Mouse (Mus musculus) spleen, adult 2 months (tissue): Measurements from ENCODE around the gene Agpat4. TPM values are rescaled to one million over a fixed set of nuclear protein-coding genes. Genes with fewer than 3 reads are reported as not detected.
"Not testable (repeated sequence)": the region's sequence is repeated elsewhere in the genome, so short reads cannot be mapped to it uniquely, and the experiment has no call there.

Experiments
- DNase-seq, 2 experiments: peaks; one replicate each; pipeline versions ENCODE4 v3.0.0 to v3.0.0-alpha.2; 2012 to 2021; ENCODE audit warnings: low spot score in 2 of 2, low read depth in 1 of 2
- H3K27ac ChIP-seq: fragments of 200-500 bp; 2 replicates; pipeline ENCODE4 v1.5.1; 2012; ENCODE audit warnings: low read length, inconsistent platforms; ENCODE audit not compliant: insufficient read depth
- H3K27me3 ChIP-seq: fragments of 200-500 bp; 2 replicates; pipeline ENCODE4 v1.6.1; 2012; ENCODE audit warnings: mild to moderate bottlenecking, moderate library complexity, low read length, inconsistent platforms; ENCODE audit not compliant: control insufficient read depth, insufficient read depth
- H3K36me3 ChIP-seq: fragments of 200-500 bp; 2 replicates; pipeline ENCODE4 v1.6.1; 2012; ENCODE audit warnings: mild to moderate bottlenecking, low read length, inconsistent platforms; ENCODE audit not compliant: control insufficient read depth, insufficient read depth
- H3K4me1 ChIP-seq: fragments of 200-500 bp; 2 replicates; pipeline ENCODE4 v1.6.1; 2011; ENCODE audit warnings: inconsistent platforms; ENCODE audit not compliant: control insufficient read depth, insufficient read depth, insufficient read length
- H3K4me3 ChIP-seq: fragments of 200-500 bp; 2 replicates; pipeline ENCODE4 v1.5.1; 2011; ENCODE audit warnings: mild to moderate bottlenecking, inconsistent platforms; ENCODE audit not compliant: insufficient read depth, insufficient read length; ENCODE audit errors: extremely low read depth
- CTCF ChIP-seq: fragments of 200-500 bp; IDR thresholded peaks from 2 replicates; pipeline ENCODE4 v1.5.1; 2011; ENCODE audit warnings: mild to moderate bottlenecking, inconsistent platforms; ENCODE audit not compliant: insufficient read depth, insufficient read length, insufficient replicate concordance; ENCODE audit errors: extremely low read depth
- POLR2A ChIP-seq: fragments of 200-500 bp; IDR thresholded peaks from 2 replicates; pipeline ENCODE4 v1.6.1; 2011; ENCODE audit warnings: low read depth, low read length, inconsistent platforms
- WGBS: fragments of 180-500 bp; shearing (Covaris S2); methylation state at CpG from one replicate; pipeline ENCODE4 v1.1.7; 2018; 5-methylcytosine and 5-hydroxymethylcytosine counted together
- polyA plus RNA-seq: library from polyadenylated mRNA; depleted of rRNA; stranded (reverse); fragments of >200 nt; gene quantifications from 2 replicates; pipeline ENCODE4 v1.2.3, GENCODE M21; 2012

The Agpat4 gene
- polyA plus RNA-seq, 1 experiment: 14.4 TPM

GRCm38 (mm10) chr17:12113626-12114025, 4.9 kb upstream of the Agpat4 start:
- no peak for DNase-seq
- Histone ChIP-seq H3K36me3 (no peaks in the 10 kb centered on the region), H3K27ac (no peak overlapping the region), H3K27me3 (no peaks in the 10 kb centered on the region), H3K4me1 (no peaks in the 10 kb centered on the region), H3K4me3 (no peak overlapping the region)
- 94% methylated on average over 6 of the region's 6 CpGs for WGBS
- TF ChIP-seq CTCF (no peak), POLR2A (no peak)

- TF ChIP-seq CTCF (no peak), POLR2A (no peak)
- Histone ChIP-seq H3K27me3 (no peaks in the 10 kb centered on the region), H3K27ac (no peak overlapping the region), H3K4me1 (no peaks in the 10 kb centered on the region; the same call in 1 of the 2 replicates), H3K36me3 (no peaks in the 10 kb centered on the region), H3K4me3 (no peak overlapping the region)
- DNase-seq: no peak
- 91% methylated on average over 2 of the region's 2 CpGs for WGBS
Observed at GRCm38 (mm10) chr17:12115086-12115485, 3.4 kb upstream of the Agpat4 start.

GRCm38 (mm10) chr17:12118131-12118530, 373 bp upstream of the Agpat4 start:
- DNase-seq: no peak
- Histone ChIP-seq H3K36me3 (no peaks in the 10 kb centered on the region), H3K27ac (peak overlapping the region; percentile 36; the same call in 1 of the 2 replicates), H3K4me3 (peak overlapping the region; percentile 70; the same call in 1 of the 2 replicates), H3K4me1 (no peaks in the 10 kb centered on the region; the same call in 1 of the 2 replicates), H3K27me3 (no peaks in the 10 kb centered on the region)
- no peak for TF ChIP-seq CTCF
- no peak for TF ChIP-seq POLR2A
- WGBS: 4% methylated on average over 9 of the region's 9 CpGs

GRCm38 (mm10) chr17:12118926-12119641, 580 bp downstream of the Agpat4 start:
- Histone ChIP-seq H3K4me1 (no peaks in the 10 kb centered on the region; the same call in 1 of the 2 replicates), H3K4me3 (peak overlapping the region; percentile 70), H3K27me3 (no peaks in the 10 kb centered on the region), H3K36me3 (no peaks in the 10 kb centered on the region), H3K27ac (peak overlapping the region; percentile 67)
- peak; percentile 73 to 89 for DNase-seq
- 2% methylated on average over 30 of the region's 30 CpGs for WGBS
- no peak for TF ChIP-seq CTCF
- TF ChIP-seq POLR2A: peak; percentile 54; the same call in 1 of the 2 replicates

GRCm38 (mm10) chr17:12119675-12120074, 1.2 kb downstream of the Agpat4 start:
- Histone ChIP-seq H3K4me3 (peak overlapping the region; percentile 70), H3K36me3 (no peaks in the 10 kb centered on the region), H3K4me1 (no peaks in the 10 kb centered on the region; the same call in 1 of the 2 replicates), H3K27ac (no peak overlapping the region; the same call in 1 of the 2 replicates), H3K27me3 (no peaks in the 10 kb centered on the region)
- DNase-seq: peak in 1 of 2 experiments; percentile 41
- WGBS: 3% methylated on average over 12 of the region's 12 CpGs
- TF ChIP-seq CTCF (no peak), POLR2A (no peak)

- no peaks in the 10 kb centered on the region for H3K36me3 ChIP-seq
- H3K4me3 ChIP-seq: no peak overlapping the region; the same call in 1 of the 2 replicates
- no peaks in the 10 kb centered on the region; the same call in 1 of the 2 replicates for H3K4me1 ChIP-seq
- DNase-seq: no peak
- H3K27ac ChIP-seq: no peak overlapping the region
- no peaks in the 10 kb centered on the region for H3K27me3 ChIP-seq
- TF ChIP-seq POLR2A: no peak
- TF ChIP-seq CTCF: no peak
- WGBS: 62% methylated on average over 5 of the region's 5 CpGs
Observed at GRCm38 (mm10) chr17:12120268-12120667, 1.8 kb downstream of the Agpat4 start.

- no peaks in the 10 kb centered on the region for H3K36me3 ChIP-seq
- no peak overlapping the region for H3K27ac ChIP-seq
- no peak for DNase-seq
- H3K4me3 ChIP-seq: no peak overlapping the region
- H3K4me1 ChIP-seq: no peaks in the 10 kb centered on the region; the same call in 1 of the 2 replicates
- WGBS: 91% methylated on average over 7 of the region's 7 CpGs
- TF ChIP-seq CTCF (no peak), POLR2A (no peak)
- H3K27me3 ChIP-seq: no peaks in the 10 kb centered on the region
Observed at GRCm38 (mm10) chr17:12121226-12121794, 2.8 kb downstream of the Agpat4 start.

GRCm38 (mm10) chr17:12122262-12122661, 3.8 kb downstream of the Agpat4 start:
- not testable (repeated sequence) for H3K4me3 ChIP-seq, H3K36me3 ChIP-seq, H3K27me3 ChIP-seq, H3K4me1 ChIP-seq, DNase-seq, H3K27ac ChIP-seq
- WGBS: 88% methylated on average over 9 of the region's 9 CpGs
